ENCODE assay signal across 8 mouse cellular contexts in genomic region chr3:94479564-94479963, GRCm38 (mm10). TPM values are rescaled to one million over a fixed set of nuclear protein-coding genes. Genes with fewer than 3 reads are reported as not detected.
DNase-seq lines count a peak whose midpoint lies in the region; ATAC-seq and TF ChIP-seq lines count a peak whose summit lies in the region.
"Had no signal": no experiment of that assay in that cellular context is flagged by ENCODE, and none has a peak within 500 bp of the region (broad histone marks: within the 10 kb centered on the region; RNA-seq: fewer than 3 reads in every experiment).

No protein-coding gene starts in this region.

- H3K4me2 ChIP-seq in forebrain, embryonic 12.5 days: peak overlapping the region; percentile 72
- peak overlapping the region; percentile 49 for H3K4me2 ChIP-seq in intestine, embryonic 16.5 days (ENCODE audit: low read depth, low read length)
- peak overlapping the region; percentile 47 for H3K4me2 ChIP-seq in stomach, embryonic 15.5 days

- no peak for TF ChIP-seq CTCF in lung, adult 2 months (IDR thresholded peaks at IDR 0.05; ENCODE audit: insufficient read depth, low read length)

- no peak for TF ChIP-seq POLR2A in lung, adult 2 months (IDR thresholded peaks at IDR 0.05; ENCODE audit: borderline replicate concordance, extremely low read depth, low read depth, low read length)

- H3K9me3 ChIP-seq in forebrain, embryonic 12.5 days: no peaks in the 10 kb centered on the region
- H3K9me3 ChIP-seq in intestine, embryonic 16.5 days (ENCODE audit: control insufficient read depth, low read length): no peaks in the 10 kb centered on the region
- H3K9me3 ChIP-seq in stomach, embryonic 15.5 days: no peaks in the 10 kb centered on the region

- no peak for ATAC-seq in forebrain, embryonic 12.5 days (ENCODE audit: low FRiP score)
- ATAC-seq in intestine, embryonic 16.5 days: no peak
- no peak for ATAC-seq in stomach, embryonic 15.5 days (ENCODE audit: insufficient read depth, low FRiP score, low read depth)

- peaks cover 18% of the 10 kb centered on the region; the same call in 1 of the 2 replicates for H3K36me3 ChIP-seq in forebrain, embryonic 12.5 days (replicated peaks)
- no peaks in the 10 kb centered on the region for H3K36me3 ChIP-seq in intestine, embryonic 16.5 days (ENCODE audit: control insufficient read depth, insufficient read depth, low read length)
- no peaks in the 10 kb centered on the region for H3K36me3 ChIP-seq in stomach, embryonic 15.5 days

- H3K27ac ChIP-seq in forebrain, embryonic 12.5 days: 0 out of 2 replicates have a peak overlapping the region, but pooled peaks have one; percentile 68
- no peak overlapping the region for H3K27ac ChIP-seq in intestine, embryonic 16.5 days (ENCODE audit: low read length)
- no peak overlapping the region for H3K27ac ChIP-seq in stomach, embryonic 15.5 days

- no peaks in the 10 kb centered on the region for H3K4me1 ChIP-seq in lung, adult 2 months (ENCODE audit: control insufficient read depth, insufficient read depth, low read length)
- H3K4me1 ChIP-seq in forebrain, embryonic 12.5 days: peaks cover 88% of the 10 kb centered on the region
- H3K4me1 ChIP-seq in intestine, embryonic 16.5 days (ENCODE audit: control insufficient read depth, insufficient read depth, low read length): peaks cover 6% of the 10 kb centered on the region; the same call in 1 of the 2 replicates
- H3K4me1 ChIP-seq in stomach, embryonic 15.5 days: 0 out of 2 replicates have a peak, but pooled peaks cover 4% of the 10 kb centered on the region

- H3K27me3 ChIP-seq in forebrain, embryonic 12.5 days: peaks cover 6% of the 10 kb centered on the region; the same call in 1 of the 2 replicates
- no peaks in the 10 kb centered on the region; the same call in 1 of the 2 replicates for H3K27me3 ChIP-seq in intestine, embryonic 16.5 days (replicated peaks; ENCODE audit: control insufficient read depth, insufficient read depth, low read length)
- peaks cover 12% of the 10 kb centered on the region for H3K27me3 ChIP-seq in stomach, embryonic 15.5 days (replicated peaks)

- no peak overlapping the region for H3K4me3 ChIP-seq in lung, adult 2 months (replicated peaks; ENCODE audit: extremely low read depth, low read depth, low read length)
- peak overlapping the region; percentile 64 for H3K4me3 ChIP-seq in forebrain, embryonic 12.5 days (replicated peaks)
- H3K4me3 ChIP-seq in intestine, embryonic 16.5 days (ENCODE audit: low read length): peak overlapping the region; percentile 26
- H3K4me3 ChIP-seq in stomach, embryonic 15.5 days (replicated peaks): peak overlapping the region; percentile 13; the same call in 1 of the 2 replicates

- WGBS in lung, adult 2 months: 15% methylated on average over 11 of the region's 11 CpGs
- WGBS in forebrain, embryonic 12.5 days: 13% methylated on average over 11 of the region's 11 CpGs
- 5% methylated on average over 11 of the region's 11 CpGs for WGBS in intestine, embryonic 16.5 days
- WGBS in stomach, embryonic 15.5 days: 5% methylated on average over 11 of the region's 11 CpGs

- H3K9ac ChIP-seq in forebrain, embryonic 12.5 days: peak overlapping the region; percentile 84
- no peak overlapping the region for H3K9ac ChIP-seq in intestine, embryonic 16.5 days (ENCODE audit: low read depth, low read length)
- H3K9ac ChIP-seq in stomach, embryonic 15.5 days: no peak overlapping the region

- DNase-seq in lung, postnatal 10 days: peak; percentile 32
- no peak for DNase-seq in lung, adult 2 months
- DNase-seq in left cerebral cortex, adult 18-20 months (ENCODE audit: low spot score in 2 of 2): no peak
- DNase-seq in gastrocnemius, postnatal 25 days: no peak

RNA-seq across cellular contexts. Expression of gene Riiad1, which starts 0.6 kb away (rescaled TPM):
- polyA plus RNA-seq in lung, adult 2 months (2012; rRNA removed): 2.3 and 2.5 TPM in 2 replicates
- polyA plus RNA-seq in forebrain, embryonic 12.5 days (2016; fragmentation: Nextera tagmentation; extraction: Ambion mirVana): 18.1 and 19.7 TPM in 2 replicates
- 5.4 TPM in 2 replicates for polyA plus RNA-seq in intestine, embryonic 16.5 days (2015; fragmentation: Nextera tagmentation; extraction: Ambion mirVana)
- 4.6 and 5.3 TPM in 2 replicates for polyA plus RNA-seq in stomach, embryonic 15.5 days (2015; fragmentation: Nextera tagmentation; extraction: Ambion mirVana)
- total RNA-seq in left cerebral cortex, adult 18-20 months (2021): 1 to 10 TPM; 6.4 to 7.8 TPM
- total RNA-seq in gastrocnemius, postnatal 25 days (2021): 1 to 10 TPM; 4.6 to 4.9 TPM

RNA-seq across cellular contexts. Expression of gene Celf3, which starts 1.5 kb away (rescaled TPM):
- polyA plus RNA-seq in lung, adult 2 months (2012; rRNA removed): 1.2 and 2.1 TPM in 2 replicates
- polyA plus RNA-seq in forebrain, embryonic 12.5 days (2016; fragmentation: Nextera tagmentation; extraction: Ambion mirVana): 218 and 251 TPM in 2 replicates
- 18.8 and 24.1 TPM in 2 replicates for polyA plus RNA-seq in intestine, embryonic 16.5 days (2015; fragmentation: Nextera tagmentation; extraction: Ambion mirVana)
- 23.0 and 25.8 TPM in 2 replicates for polyA plus RNA-seq in stomach, embryonic 15.5 days (2015; fragmentation: Nextera tagmentation; extraction: Ambion mirVana)
- total RNA-seq in left cerebral cortex, adult 18-20 months (2021): 100 to 1,000 TPM; 147 to 160 TPM
- total RNA-seq in gastrocnemius, postnatal 25 days (2021): not detected

RNA-seq across cellular contexts. Expression of gene Oaz3, which starts 35.8 kb away (rescaled TPM):
- polyA plus RNA-seq in lung, adult 2 months (2012; rRNA removed): 0.18 TPM in 1 of 2 replicates, not detected in the other
- 1.0 and 1.3 TPM in 2 replicates for polyA plus RNA-seq in forebrain, embryonic 12.5 days (2016; fragmentation: Nextera tagmentation; extraction: Ambion mirVana)
- polyA plus RNA-seq in intestine, embryonic 16.5 days (2015; fragmentation: Nextera tagmentation; extraction: Ambion mirVana): 0.17 and 0.23 TPM in 2 replicates
- polyA plus RNA-seq in stomach, embryonic 15.5 days (2015; fragmentation: Nextera tagmentation; extraction: Ambion mirVana): 0.79 and 1.5 TPM in 2 replicates
- total RNA-seq in left cerebral cortex, adult 18-20 months (2021): not detected
- not detected for total RNA-seq in gastrocnemius, postnatal 25 days (2021)
- total RNA-seq: left cerebral cortex, postnatal 25 days had no signal

RNA-seq across cellular contexts. Expression of gene Mrpl9, which starts 36.4 kb away (rescaled TPM):
- polyA plus RNA-seq in lung, adult 2 months (2012; rRNA removed): 18.2 and 22.6 TPM in 2 replicates
- 63.2 and 63.9 TPM in 2 replicates for polyA plus RNA-seq in forebrain, embryonic 12.5 days (2016; fragmentation: Nextera tagmentation; extraction: Ambion mirVana)
- 68.1 and 77.6 TPM in 2 replicates for polyA plus RNA-seq in intestine, embryonic 16.5 days (2015; fragmentation: Nextera tagmentation; extraction: Ambion mirVana)
- 66.3 and 68.6 TPM in 2 replicates for polyA plus RNA-seq in stomach, embryonic 15.5 days (2015; fragmentation: Nextera tagmentation; extraction: Ambion mirVana)
- total RNA-seq in left cerebral cortex, adult 18-20 months (2021): 10 to 100 TPM; 36.9 to 37.1 TPM
- total RNA-seq in gastrocnemius, postnatal 25 days (2021): 10 to 100 TPM; 35.6 to 39.1 TPM
